Mouse (Mus musculus) limb, embryonic 11.5 days (tissue): ENCODE measurements around the gene Ehd2. TPM values are rescaled to one million over a fixed set of nuclear protein-coding genes. Genes with fewer than 3 reads are reported as not detected.

Experiments
- ATAC-seq: fragments of 200-750 bp; cut with Nextera tagmentation; 2 replicates; pipeline ENCODE4 v1.8.0; 2017; ENCODE audit warnings: low read depth; ENCODE audit not compliant: insufficient number of reproducible peaks, low FRiP score, low TSS enrichment
- DNase-seq: peaks from one replicate; pipeline ENCODE4 v3.0.0-alpha.2; 2015; ENCODE audit warnings: low spot score
- H3K27ac ChIP-seq: fragments of 300-500 bp; sonication (generic); replicated peaks from 2 replicates; pipeline ENCODE4 v1.5.1; 2014; ENCODE audit warnings: low read depth, mild to moderate bottlenecking, low read length
- H3K27me3 ChIP-seq: fragments of 300-500 bp; sonication (generic); 2 replicates; pipeline ENCODE4 v1.6.1; 2014; ENCODE audit warnings: mild to moderate bottlenecking, low read length, mixed read lengths; ENCODE audit not compliant: control insufficient read depth, insufficient read depth
- H3K36me3 ChIP-seq: fragments of 300-500 bp; sonication (generic); 2 replicates; pipeline ENCODE4 v1.6.1; 2014; ENCODE audit warnings: mild to moderate bottlenecking, low read length, moderate library complexity, mixed read lengths; ENCODE audit not compliant: control insufficient read depth, insufficient read depth
- H3K4me1 ChIP-seq: fragments of 300-500 bp; sonication (generic); 2 replicates; pipeline ENCODE4 v1.6.1; 2014; ENCODE audit warnings: low read length, mixed read lengths; ENCODE audit not compliant: control insufficient read depth, insufficient read depth
- H3K4me2 ChIP-seq: fragments of 300-500 bp; sonication (generic); 2 replicates; pipeline ENCODE4 v1.6.1; 2014; ENCODE audit warnings: low read depth, mild to moderate bottlenecking, moderate library complexity; ENCODE audit not compliant: severe bottlenecking
- H3K4me3 ChIP-seq: fragments of 300-500 bp; sonication (generic); 2 replicates; pipeline ENCODE4 v1.5.1; 2014; ENCODE audit warnings: low read depth, low read length
- H3K9ac ChIP-seq: fragments of 300-500 bp; sonication (generic); 2 replicates; pipeline ENCODE4 v1.6.1; 2014; ENCODE audit warnings: mild to moderate bottlenecking, low read length
- H3K9me3 ChIP-seq: fragments of 300-500 bp; sonication (generic); 2 replicates; pipeline ENCODE4 v1.6.1; 2016; ENCODE audit warnings: low read length; ENCODE audit not compliant: control insufficient read depth
- WGBS: fragments of 180-500 bp; shearing (Covaris S2); extraction: QIAGEN DNeasy Blood & Tissue Kit; methylation state at CpG from one replicate; pipeline ENCODE4 v1.1.7; 2014; 5-methylcytosine and 5-hydroxymethylcytosine counted together
- polyA plus RNA-seq: library from polyadenylated mRNA; unstranded; fragments of >200 nt; fragmentation: Nextera tagmentation; extraction: Ambion mirVana; gene quantifications from 2 replicates; pipeline ENCODE4 v1.2.1, GENCODE M21; 2014

The Ehd2 gene
- polyA plus RNA-seq, 1 experiment from 2014 or later = 8.1 TPM

DNA sequence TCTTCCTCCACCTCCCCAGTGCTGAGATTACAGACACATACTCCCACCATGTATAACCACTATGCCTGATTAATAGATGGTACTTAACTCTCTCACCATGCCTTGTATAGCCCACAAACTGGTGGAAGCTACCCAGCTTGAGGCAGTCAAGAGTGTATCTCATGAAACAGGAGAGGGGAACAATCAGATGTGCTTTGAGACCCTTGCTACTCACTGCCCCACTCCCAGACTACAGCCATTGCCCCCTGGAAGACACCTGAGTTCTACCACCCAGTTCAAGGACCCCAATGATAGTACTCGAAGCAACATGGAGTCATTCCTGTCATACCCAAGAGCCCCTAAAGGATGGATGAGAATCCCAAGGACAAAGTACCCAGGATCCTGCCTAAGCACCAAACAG is 60.8 kb downstream of the Ehd2 start:
- Histone ChIP-seq H3K4me1 (no peaks in the 10 kb centered on the region), H3K9me3 (no peaks in the 10 kb centered on the region), H3K36me3 (no peaks in the 10 kb centered on the region), H3K4me3 (no peak overlapping the region), H3K27me3 (no peaks in the 10 kb centered on the region), H3K9ac (no peak overlapping the region), H3K4me2 (no peak overlapping the region), H3K27ac (no peak overlapping the region)
- ATAC-seq (no peak), DNase-seq (no peak)
- 85% methylated on average over 1 of the region's 1 CpGs for WGBS

- no peak overlapping the region for H3K4me3 ChIP-seq
- no peaks in the 10 kb centered on the region for H3K9me3 ChIP-seq
- ATAC-seq (no peak), DNase-seq (no peak)
- H3K36me3 ChIP-seq = no peaks in the 10 kb centered on the region
- H3K4me2 ChIP-seq = no peak overlapping the region
- H3K4me1 ChIP-seq = no peaks in the 10 kb centered on the region
- no peaks in the 10 kb centered on the region for H3K27me3 ChIP-seq
- H3K9ac ChIP-seq = no peak overlapping the region
- WGBS = 88% methylated on average over 7 of the region's 7 CpGs
- no peak overlapping the region for H3K27ac ChIP-seq
These were observed 61.5 kb downstream of the Ehd2 start for GRCm38 (mm10) chr7:15905861-15906260.

DNA sequence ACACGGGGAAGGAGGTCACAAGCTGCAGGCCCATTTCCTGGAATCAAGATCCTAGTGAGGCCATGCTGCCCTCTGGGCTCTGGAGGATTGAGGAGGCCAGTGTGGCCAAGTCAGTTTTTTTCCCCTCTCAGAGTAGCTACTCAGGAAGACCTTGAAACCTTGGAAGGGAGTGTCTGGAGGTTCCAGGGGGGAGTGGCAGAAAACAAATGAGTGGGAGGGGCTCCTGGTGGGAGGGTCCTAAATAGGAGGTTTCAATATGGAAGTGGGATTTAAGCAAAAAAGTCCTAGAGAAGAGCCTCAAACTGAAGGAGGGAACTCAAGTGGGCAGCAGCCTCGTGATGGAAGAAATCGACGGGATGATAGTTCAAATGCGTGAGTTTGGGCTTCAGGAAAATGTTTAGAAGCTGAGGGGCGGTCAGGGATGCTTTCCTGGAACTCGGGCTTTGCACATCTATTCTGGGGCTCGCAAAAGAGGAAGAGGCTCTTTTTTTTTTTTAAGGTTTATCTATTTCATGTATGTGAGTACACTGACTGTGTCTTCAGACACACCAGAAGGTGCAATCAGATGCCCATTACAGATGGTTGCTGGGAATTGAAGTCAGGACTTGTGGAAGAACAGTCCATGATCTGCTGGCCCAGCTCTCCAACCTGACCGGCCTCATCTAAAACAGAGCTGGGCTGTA is 65.9 kb downstream of the Ehd2 start:
- no peak overlapping the region for H3K4me3 ChIP-seq
- no peaks in the 10 kb centered on the region for H3K27me3 ChIP-seq
- 84% methylated on average over 9 of the region's 9 CpGs for WGBS
- no peak for DNase-seq
- no peaks in the 10 kb centered on the region for H3K9me3 ChIP-seq
- no peak overlapping the region for H3K9ac ChIP-seq
- H3K27ac ChIP-seq = no peak overlapping the region
- ATAC-seq = no peak
- no peaks in the 10 kb centered on the region for H3K36me3 ChIP-seq
- H3K4me2 ChIP-seq = no peak overlapping the region
- no peaks in the 10 kb centered on the region for H3K4me1 ChIP-seq

Other genes with a start within 250 kb of the Ehd2 start
- gene Obox5, start 217.4 kb downstream of the Ehd2 start, polyA plus RNA-seq = not detected in 2 replicates
- not detected in 2 replicates for gene Obox6, start 127.9 kb downstream of the Ehd2 start, polyA plus RNA-seq
- gene Crx, start 87.6 kb downstream of the Ehd2 start, polyA plus RNA-seq = not detected in 2 replicates
- gene Crxos, start 85.0 kb downstream of the Ehd2 start, polyA plus RNA-seq = not detected in 2 replicates
- gene Selenow, start 45.2 kb downstream of the Ehd2 start, polyA plus RNA-seq = 778 and 804 TPM in 2 replicates
- 195 and 197 TPM in 2 replicates for gene Nop53, start 21.5 kb downstream of the Ehd2 start, polyA plus RNA-seq
- 9.3 and 10.1 TPM in 2 replicates for gene Bicra, start 80.4 kb upstream of the Ehd2 start, polyA plus RNA-seq
- gene Zfp541, start 94.2 kb upstream of the Ehd2 start, polyA plus RNA-seq = not detected in 2 replicates
- 182 and 203 TPM in 2 replicates for gene Napa, start 130.9 kb upstream of the Ehd2 start, polyA plus RNA-seq
- gene Kptn, start 152.3 kb upstream of the Ehd2 start, polyA plus RNA-seq = 22.5 and 23.5 TPM in 2 replicates
- 0.10 and 0.12 TPM in 2 replicates for gene Slc8a2, start 162.3 kb upstream of the Ehd2 start, polyA plus RNA-seq
- gene Meis3, start 207.5 kb upstream of the Ehd2 start, polyA plus RNA-seq = 9.6 TPM in 2 replicates